Mouse (Mus musculus) cerebellum, adult 18-20 months (tissue): ENCODE data around the gene Brsk1.
A peak's percentile ranks its signal among the peaks of the same experiment; 100 is the strongest.

Source experiments
- DNase-seq, 2 experiments: peaks; one replicate each; pipeline ENCODE4 v3.0.0; 2021

Brsk1 gene

DNA sequence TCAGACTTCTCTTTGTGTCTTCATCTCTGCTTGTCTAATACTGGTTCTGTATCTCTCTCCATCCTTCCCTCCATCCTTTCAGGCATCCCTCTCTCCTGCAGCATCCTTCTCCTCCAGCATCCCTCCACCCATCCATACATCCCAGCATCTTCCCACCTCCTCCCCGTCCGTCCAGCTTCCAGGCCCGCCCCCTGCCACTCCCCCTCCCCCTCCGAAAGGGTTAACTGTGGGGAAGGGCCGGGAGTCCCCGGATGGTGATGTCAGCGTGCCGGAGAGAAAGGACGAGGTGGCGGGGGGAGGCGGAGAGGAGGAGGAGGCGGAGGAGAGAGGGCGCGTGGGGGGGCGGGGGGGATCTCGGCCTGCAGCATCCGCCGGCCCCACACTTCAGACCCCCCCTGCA lies at the start of gene Brsk1:
TSS of gene Brsk1 (plus strand) at position 218 of the 400 bp plus-strand sequence.
- DNase-seq, result peak; percentile 88 to 90

DNA sequence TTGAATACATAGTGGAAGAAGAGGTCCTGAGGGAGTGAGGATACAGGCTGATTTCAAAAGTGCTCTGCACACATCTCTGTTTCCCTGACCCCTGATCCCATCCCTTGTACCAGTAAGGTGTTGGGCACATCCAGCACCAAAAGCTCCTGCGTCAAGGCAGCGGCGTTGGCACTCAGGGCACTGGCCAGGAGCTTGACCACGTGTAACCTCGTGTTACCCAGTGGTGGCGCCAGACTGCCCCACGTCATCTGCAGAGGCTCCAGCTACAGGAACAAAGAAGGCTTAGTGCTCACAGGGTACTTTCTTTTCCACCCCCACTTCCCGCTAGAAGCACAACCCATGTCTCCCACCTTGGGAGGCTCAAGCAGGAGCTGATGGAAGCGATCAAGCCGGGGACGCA lies 49.2 kb upstream of the Brsk1 start:
- DNase-seq, result no peak

DNA sequence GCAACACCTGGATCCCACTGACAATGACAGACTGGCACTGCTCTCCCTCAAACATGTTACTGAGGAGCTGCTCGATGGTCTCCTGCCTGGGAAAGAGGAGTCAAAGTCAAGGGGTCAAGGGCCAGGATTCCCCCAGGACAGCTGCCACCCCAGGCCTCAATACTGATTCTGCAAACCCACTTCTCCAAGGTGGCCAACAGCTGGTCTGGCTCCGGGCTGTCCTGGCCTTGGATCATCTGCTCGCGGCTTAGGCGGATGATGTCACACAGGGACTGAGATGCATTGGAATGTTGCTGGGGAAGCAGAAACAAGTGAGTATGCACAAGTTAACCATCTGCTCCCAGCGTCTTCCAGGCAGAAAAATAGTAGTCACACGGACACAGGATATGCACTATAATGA lies 48.4 kb upstream of the Brsk1 start:
- DNase-seq, result no peak

DNA sequence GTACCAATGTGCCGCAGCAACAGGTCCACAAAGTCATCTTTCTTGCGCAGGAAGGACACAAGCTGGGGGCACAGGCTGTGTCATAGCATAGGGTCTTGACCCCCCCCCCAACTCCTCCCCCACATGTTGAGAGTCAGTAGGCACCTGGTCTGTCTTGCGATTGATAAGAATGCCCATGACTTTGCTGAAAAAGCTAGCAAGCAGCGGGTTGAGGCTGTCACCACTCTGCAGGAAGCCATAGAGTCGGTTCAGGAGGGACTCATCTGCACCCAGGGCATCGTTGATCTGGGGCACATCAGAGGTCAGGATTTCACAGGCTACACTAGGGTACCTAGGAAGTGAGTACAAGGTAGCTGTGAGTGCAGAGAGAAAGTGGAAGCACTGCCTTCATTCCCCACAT lies 47.2 kb upstream of the Brsk1 start:
- DNase-seq, result no peak

DNA sequence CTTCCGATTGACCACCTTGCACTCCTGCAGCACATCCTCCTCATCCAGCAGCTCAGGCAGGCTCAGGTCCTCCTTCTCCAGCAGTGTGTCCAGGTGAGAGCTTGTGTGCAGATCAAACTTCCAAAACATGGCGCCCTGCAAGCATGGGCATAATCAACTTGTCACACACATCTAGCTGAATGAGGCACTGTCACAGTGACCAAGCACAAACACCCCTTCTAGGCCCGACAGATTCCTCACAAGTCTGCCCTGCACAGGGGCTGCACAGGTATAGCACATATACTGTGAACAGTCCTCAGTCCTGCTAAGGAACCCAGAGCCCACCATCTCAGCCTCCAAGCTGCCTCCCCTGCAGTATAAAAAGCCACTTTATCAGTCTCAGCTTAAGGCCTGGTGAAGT lies 43.6 kb upstream of the Brsk1 start:
- no peak for DNase-seq

DNA sequence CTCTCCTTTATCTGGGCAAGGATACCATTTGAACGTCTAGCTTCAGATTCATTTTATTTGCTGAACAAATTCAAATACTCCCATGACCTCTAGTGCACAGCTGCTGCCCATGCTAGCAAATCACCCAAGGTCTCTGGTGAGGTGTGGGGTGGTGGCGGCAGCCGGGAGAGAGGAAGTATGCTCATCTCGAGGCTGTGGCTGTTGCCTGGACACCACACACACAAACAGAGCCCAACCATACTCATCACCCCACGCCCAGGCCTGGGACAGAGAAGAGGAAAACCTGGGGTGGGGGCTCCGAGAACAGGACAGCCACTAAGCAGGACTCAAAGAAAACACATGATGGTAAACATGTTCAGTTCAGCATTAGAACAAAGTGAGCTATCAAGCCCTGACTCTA lies 43.1 kb upstream of the Brsk1 start:
- no peak for DNase-seq

DNA sequence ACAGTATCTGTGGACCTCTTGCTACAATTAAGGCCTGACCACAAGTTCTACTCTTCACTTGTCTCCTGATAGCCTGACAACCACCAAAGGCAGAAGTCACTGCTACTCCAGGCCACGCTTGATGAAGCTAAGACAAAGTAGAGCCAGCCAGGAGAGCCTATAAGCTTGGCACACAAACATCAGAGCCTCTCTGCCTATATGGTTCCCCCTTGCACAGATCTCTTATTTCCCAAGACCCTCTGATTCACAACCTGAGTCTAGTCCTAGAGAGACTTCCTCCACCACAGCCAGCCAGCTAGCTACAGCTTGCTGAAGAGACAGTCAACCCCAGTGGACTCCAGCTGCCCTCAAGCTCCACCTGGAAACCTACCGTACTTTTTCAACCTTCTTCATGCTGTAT lies 42.4 kb upstream of the Brsk1 start:
- DNase-seq, result no peak

DNA sequence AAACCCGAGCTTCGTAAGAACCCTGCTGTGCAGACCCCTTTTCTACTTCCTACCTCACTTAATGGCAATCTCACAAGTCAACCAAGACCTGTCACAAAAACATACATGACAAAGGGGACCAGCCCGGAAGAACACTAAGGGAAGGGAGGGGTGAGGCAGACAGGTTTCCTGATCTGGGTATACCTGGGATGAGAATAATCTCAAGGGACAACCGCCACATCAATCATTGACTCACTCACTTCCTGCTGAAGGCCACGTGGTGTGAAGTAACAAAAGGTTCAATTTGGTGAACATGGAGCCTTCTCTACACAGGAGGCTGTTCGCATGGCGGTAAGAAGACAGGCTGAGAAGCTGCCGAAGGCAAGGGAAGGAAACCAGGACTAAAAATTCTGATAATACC lies 38.8 kb upstream of the Brsk1 start:
- no peak for DNase-seq

DNA sequence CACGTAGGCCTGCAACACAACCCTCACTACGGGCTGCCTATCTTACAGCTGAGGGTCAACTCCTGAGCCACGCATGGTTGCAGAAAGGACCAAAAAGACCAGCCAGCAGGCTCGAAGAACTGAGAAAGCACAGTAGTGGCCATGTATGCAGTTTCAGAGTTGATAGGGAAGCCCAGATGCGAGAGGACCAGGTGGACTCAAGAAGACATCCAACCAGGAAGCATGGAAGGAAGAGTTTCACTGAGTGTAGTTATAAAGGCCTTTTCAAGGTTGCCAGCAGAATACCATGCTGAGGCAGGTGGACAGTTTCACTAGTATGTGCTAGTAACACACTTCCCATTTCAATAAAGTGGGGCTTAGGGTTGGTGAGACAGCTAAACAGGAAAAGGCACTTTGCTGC lies 37.7 kb upstream of the Brsk1 start:
- DNase-seq, result no peak

DNA sequence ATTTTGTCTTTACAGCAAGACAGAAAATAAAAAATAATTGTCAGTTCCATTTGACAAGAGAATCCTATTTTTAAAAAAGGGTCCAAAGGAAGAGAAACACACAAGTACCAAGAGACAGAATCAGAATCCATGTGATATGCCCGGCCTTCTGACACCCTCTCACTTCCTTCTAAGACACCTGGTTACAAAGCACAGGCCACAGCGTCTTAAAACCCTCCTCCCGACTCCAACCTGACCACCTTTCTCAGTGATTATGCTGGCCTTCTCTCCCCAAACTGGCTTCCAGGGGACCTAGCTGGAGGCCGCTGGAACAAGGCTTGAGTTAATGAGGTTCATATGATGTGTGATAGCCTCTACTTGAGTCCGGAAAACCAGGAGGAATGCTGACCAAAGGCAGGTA lies 37.1 kb upstream of the Brsk1 start:
- DNase-seq, result no peak

DNA sequence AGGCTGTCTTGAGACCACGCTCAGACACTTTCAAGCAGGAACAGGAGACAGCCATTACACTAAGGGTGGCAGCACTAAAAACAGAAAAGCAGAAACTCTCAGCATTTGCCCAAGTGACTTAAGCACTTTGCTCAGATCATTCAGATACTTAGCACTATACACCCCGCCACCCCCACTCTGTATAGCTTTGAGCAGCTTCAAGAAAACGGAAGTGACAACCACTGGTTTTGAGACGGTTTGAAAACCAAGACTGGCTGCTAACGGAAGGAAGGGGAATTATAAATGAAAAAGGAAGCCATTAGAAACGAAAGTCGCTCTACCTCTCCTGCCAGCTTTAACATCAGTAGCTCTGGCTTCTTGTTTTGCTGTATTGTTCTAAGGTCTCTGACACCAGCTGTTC lies 36.6 kb upstream of the Brsk1 start:
- DNase-seq, result no peak

DNA sequence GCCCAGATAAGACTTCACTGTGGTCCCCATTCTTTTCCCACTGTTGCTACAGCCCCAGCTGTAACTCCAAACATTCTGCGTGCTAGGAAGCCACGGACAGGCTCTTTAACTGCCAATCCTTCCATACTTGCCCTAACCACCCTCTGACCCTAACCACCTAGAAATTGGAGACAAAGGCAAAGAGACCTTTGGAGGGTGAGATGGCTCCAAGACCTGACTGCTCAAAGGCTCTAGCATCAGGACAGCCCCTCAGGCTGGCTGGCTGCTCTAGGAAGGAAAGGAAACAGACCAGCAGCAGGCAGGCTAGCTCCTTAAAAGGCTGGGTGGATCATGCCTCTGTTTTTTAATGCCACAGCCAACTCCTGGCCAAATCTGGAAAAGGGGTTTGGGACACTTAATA lies 36.2 kb upstream of the Brsk1 start:
- DNase-seq, result no peak

DNA sequence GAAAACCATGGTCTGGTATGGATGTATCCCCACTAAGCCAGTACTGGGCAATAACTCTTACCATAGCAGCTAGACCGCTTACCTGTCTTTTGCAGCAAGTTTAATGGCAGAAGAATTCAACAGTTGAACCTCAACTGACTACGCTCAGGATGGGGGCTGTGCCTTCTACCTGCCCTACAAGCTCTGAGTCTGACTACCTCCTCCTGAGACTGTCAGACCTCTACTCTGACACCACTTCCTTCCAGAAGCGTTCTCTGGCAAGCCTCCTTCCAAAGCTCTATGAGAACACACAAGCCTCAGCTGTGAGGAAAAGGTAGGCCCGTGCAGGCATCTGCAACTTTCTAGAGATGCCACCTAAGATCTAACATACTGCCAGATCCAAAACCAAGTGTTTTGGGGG lies 35.0 kb upstream of the Brsk1 start:
- DNase-seq, result no peak

DNA sequence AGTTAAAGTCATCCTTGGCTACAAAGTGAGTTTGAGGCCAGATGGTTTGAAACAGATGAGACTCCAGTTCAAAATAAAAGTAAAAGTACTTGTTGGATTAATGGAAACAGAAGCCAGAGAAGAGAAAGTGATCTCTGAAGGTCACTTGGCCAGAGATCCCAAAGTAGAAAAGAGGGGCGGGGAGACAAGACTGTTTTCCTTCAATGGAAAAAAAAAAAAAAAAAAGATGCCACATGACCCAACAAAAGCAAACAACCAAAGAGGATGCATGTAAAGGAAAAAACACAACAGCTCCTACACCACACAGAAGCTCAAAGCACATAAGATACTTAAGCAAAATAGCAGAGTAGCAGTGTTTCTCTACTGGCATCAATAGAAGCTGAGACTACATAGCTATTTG lies 34.5 kb upstream of the Brsk1 start:
- DNase-seq, result no peak

DNA sequence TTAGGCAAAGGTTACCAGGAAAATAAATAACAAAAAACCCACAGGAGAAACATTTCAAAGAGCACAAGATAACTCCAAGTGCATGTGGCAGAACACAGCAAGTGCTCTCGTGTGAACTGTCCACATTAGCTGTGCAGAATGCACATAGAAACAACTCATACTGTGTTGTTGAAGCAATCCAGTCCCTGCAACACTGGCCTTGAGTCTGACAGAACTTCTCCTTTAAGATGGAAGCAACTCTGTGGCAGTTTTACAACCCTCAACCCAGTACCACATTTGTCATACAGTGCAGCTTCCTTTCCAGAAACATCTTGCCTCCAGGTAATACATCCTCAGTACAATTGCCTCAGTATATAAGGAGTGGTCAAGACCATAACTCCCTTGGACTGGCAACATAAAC lies 33.6 kb upstream of the Brsk1 start:
- no peak for DNase-seq

DNA sequence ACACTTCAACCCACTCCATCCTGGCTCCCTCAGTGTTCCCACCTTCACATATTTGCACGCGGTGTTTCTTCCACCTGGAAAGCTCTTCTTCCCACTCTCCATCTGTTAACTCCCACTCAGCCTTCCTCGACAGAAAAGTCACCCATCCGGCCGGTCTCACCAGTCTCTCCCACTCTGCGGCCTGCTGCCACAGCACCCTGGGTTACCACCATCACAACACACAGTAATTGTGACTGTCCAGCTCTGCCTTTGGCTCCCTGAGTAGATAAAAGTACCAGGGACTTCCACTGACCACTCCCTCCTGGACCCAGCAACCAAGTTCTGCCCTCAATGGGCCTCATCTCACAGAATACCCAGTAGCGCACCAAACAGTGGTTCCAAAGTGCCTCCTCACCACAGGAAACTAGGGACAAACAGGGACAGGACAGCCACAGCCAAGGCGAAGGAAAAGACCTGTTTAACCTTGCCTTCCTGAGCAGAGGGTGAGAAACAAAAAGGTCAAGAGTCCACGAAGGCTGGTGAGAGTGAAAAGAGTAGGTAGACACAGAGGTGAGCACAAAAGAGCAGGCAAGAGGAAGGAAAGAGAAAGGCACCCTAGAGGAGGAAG lies 32.8 kb upstream of the Brsk1 start:
- no peak for DNase-seq

DNA sequence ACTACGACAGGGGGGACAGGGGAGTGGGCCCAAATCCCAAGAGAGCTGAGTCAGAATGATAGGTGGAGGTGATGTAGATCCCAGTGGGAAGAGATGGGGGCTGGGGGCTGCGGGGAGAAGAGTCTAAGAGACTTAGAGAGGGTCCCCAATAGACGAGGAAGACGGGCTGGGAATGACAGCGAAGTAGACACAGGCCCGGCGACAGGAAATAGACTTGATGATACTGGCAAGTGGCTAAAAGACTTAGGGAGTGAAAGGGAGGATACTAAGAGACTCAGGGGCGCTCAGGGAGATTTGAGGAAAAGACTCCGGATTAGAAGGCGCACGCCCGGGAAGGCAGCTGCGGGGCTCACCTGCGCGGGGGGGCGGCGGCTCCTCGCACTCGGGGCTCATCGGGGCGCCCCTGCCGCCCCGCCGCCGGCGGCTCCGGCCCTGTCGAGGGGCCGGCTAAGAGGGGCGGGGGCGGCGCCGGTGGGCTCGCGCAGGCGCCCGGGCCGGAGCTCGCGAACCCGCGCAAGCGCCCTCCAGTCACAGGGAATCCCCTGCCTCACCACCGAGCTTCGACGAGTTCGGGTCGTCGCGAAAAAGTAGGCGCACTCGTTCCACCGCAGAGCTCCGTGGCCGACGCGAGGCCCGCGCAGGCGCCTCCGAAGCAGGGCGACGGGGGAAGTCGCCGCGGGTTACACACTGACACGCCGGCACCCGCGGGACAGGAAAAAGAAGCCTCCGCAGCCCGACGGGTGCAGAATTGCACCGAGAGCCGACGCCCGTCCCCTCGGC lies 32.1 kb upstream of the Brsk1 start:
- DNase-seq, result peak in 1 of 2 experiments; percentile 20

DNA sequence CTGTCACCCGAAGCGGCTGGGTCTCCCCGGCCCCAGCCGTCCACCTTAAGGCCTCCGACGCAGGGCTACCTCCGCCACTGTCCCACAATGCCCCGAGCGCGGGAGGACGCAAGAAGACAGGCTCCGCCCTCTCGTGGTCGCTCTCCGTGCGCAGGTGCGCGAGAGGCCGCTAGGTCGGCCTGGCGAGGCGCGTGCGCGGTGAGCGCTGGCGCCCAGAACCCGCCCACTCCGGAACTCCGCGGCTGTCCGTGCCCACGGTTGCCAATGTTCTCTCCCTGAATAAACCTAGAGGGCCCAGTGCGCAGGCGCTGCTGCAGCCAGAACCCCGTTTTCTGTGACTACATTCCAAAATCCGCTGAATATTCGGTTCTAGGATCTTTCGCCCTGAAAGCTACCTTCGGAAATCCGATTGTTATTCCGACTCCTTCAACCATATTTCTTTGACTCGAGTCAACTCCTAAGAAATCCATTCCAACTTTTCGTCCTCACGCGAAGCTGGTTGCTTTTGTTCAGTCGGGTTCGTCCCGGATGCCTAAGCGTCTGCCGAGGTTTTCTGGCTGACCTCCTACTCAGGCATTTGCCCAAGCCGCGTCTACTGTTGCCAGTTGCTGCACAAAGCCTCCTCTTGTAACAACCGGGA lies 31.4 kb upstream of the Brsk1 start, which contains the start of gene Ppp6r1:
TSS of gene Ppp6r1 (minus strand) at position 108 of the 640 bp plus-strand sequence.
- peak; percentile 98 for DNase-seq

DNA sequence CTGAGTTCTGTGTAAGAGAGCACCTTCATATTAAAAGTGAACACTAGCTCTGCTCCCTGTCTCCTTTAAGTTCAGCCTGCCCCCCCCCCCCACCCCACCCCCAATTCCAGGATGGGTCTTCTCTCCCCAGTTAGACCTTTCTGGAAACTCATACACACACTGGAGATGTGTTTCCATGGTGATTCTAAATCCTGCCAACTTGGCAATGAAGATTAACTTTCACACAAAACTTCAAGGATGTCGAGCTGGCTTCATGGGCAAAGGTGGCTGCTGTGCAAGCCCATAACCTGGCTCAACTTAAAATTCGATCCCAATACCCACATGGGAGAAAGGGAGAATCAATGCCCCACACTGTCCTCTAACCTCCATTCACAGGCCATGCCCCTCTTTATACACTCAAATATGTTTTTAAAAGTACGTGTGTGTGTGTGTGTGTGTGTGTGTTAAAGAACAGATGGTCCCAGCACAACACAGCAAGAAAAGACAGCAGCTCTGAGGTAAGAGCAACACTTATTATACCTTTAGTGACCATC lies 30.4 kb upstream of the Brsk1 start:
- DNase-seq, result no peak

DNA sequence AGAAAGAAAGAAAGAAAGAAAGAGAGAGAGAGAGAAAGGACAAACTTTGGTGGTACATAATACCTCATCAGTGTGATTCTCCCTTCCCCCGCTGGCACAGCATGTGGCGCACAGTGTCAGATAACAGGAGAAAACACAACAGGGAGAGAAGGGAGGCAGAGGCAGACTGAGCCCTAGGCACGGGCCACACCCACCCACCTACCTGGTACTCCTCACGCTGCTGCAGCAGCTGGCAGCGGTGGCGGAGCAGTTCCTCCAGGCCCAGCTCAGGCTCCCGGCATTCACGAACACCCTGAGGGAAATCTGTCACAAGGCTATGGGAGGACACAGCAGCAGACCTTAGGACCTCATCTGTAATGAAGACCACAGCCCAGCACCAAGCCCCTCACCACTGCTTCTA lies 27.2 kb upstream of the Brsk1 start:
- DNase-seq, result no peak

DNA sequence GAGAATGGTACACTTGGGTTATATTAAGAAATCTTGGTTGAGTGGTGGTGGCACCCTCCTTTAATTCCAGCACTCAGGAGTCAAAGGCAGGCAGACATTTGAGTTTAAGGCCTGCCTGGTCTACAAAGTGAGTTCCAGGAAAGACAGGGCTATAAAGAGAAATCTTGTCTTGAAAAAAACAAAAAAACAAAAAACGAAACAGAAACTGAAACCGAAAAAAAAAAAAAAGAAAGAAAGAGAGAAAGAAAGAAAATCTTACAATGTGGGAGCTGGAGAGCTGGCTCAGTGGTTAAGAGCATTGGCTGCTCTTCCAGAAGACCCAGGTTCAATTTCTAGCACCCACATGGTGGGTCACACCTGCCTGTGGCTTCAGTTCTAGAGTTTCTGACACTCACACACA lies 26.7 kb upstream of the Brsk1 start:
- DNase-seq, result no peak

DNA sequence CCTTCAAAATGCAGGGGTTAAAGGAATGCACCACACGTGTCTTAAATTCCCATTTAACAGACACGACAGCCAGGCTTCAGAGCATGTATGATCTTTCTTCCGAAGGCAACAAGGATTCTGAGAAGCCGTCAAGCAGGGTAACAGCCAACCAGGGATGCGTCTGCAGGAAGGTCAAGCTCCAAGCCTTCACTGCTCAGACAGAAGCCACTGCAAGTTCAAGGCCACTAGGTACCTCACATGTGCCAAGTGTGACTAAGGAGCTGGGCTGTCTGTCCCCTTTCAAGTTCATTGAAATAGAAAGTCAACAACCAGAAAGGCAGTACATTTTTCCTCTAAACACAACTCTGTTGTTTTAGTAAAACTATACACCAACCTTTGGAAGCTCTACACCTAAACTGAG lies 23.5 kb upstream of the Brsk1 start:
- DNase-seq, result no peak

DNA sequence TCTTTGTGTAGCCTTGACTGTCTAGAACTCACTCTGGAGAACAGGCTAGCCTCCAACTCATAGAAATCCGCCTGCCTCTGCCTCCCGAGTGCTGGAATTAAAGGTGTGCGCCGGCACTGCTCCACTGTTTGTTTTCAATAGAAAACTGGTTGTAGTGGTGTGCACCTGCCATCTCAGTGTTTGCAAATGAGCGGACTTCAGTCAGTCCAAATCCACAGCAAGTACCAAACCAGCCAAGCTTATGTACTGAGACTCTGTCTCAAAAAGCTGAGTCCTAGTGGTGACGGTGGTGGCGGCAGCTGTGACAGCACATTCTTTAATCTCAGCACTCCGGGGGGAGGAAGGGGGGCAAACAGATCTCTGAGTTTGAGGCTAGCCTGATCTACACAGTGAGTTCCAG lies 21.9 kb upstream of the Brsk1 start:
- no peak for DNase-seq

DNA sequence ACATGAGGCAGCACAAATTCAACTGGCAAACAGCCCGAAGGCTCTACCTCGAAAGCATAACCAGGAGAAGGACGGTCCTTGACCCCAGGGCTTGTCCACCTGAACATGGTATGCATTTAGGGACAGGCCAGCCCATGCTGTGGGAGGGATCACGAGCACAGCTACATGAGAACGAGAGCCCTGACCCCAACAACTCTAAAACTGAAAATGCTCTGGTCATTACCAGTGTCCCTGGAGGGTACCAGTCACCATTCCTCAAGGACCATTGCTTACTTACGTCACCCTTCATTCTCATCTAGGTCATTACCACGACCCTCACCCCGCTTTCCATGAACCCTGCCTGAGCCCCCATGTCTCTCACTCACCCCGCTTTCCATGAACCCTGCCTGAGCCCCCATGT lies 21.2 kb upstream of the Brsk1 start:
- DNase-seq, result no peak
